Mouse (Mus musculus): ENCODE data around the gene Prkn. TPM values are rescaled to one million over a fixed set of nuclear protein-coding genes. Genes with fewer than 3 reads are reported as not detected.

The Prkn gene
- polyA plus RNA-seq, 1 experiment from 2014 or later: 0.96 TPM

DNA sequence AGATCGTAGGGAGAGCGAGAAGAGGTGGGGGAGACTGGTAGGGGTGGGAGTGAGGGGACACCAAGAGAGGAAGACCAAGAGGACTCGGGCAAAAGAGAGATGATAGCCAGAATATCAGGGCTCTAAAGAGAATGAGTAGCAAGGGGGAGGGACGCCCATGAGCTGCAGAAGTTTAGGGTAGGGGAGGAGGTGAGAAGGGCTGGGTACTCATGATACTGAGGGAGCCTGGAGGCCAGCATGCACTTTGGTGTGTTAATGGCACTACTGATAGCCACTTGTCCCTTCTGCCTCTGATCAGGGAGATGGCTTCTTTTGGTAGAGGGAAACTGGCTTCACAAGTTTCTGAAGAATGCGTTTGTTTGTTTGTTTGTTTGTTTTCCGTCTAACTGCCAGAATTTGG, 1264.5 kb downstream of the Prkn start:
- no peak for TF ChIP-seq CTCF (IDR thresholded peaks at IDR 0.05; ENCODE audit: low read depth)
- H3K27me3 ChIP-seq (replicated peaks; ENCODE audit: control insufficient read depth, insufficient read depth, low read length): no peaks in the 10 kb centered on the region
- ATAC-seq: no peak
- WGBS: 81% methylated on average over 6 of the region's 6 CpGs
- H3K4me2 ChIP-seq (replicated peaks; ENCODE audit: low read depth): no peak overlapping the region
- H3K9ac ChIP-seq (ENCODE audit: low read depth, low read length): no peak overlapping the region
- H3K27ac ChIP-seq (ENCODE audit: low read depth, low read length): no peak overlapping the region
- no peak overlapping the region for H3K4me3 ChIP-seq (ENCODE audit: low read depth, low read length)
- no peaks in the 10 kb centered on the region for H3K36me3 ChIP-seq (ENCODE audit: control insufficient read depth, insufficient read depth)
- H3K9me3 ChIP-seq (ENCODE audit: control insufficient read depth): no peaks in the 10 kb centered on the region
- no peaks in the 10 kb centered on the region for H3K4me1 ChIP-seq (replicated peaks; ENCODE audit: control insufficient read depth, insufficient read depth, low read length)

DNA sequence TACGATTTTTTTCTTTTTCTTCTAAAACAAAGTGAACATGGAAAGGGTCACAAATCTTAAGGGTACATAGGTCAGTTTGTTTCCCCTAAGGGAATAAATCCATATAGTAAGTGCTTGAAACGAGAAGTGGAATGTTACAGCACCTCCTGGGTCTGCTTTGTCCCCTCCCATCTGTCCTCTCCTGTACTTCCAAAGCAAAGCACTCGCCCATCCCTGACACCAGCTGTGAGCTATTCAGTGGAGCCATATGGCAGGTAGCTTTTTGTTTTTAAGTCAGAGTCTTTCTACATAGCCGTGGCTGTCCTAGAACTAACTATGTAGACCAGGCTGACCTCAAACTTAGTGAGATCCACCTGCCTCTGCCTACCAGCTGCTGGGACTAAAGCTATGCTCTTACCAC, 1266.1 kb downstream of the Prkn start:
- H3K4me1 ChIP-seq (replicated peaks; ENCODE audit: control insufficient read depth, insufficient read depth, low read length): no peaks in the 10 kb centered on the region
- H3K9ac ChIP-seq (ENCODE audit: low read depth, low read length): no peak overlapping the region
- no peaks in the 10 kb centered on the region for H3K36me3 ChIP-seq (ENCODE audit: control insufficient read depth, insufficient read depth)
- WGBS: 63% methylated on average over 4 of the region's 4 CpGs
- H3K27me3 ChIP-seq (replicated peaks; ENCODE audit: control insufficient read depth, insufficient read depth, low read length): no peaks in the 10 kb centered on the region
- no peaks in the 10 kb centered on the region for H3K9me3 ChIP-seq (ENCODE audit: control insufficient read depth)
- TF ChIP-seq CTCF (IDR thresholded peaks at IDR 0.05; ENCODE audit: low read depth): no peak
- H3K4me3 ChIP-seq (ENCODE audit: low read depth, low read length): no peak overlapping the region
- no peak overlapping the region for H3K27ac ChIP-seq (ENCODE audit: low read depth, low read length)
- no peak for ATAC-seq
- H3K4me2 ChIP-seq (replicated peaks; ENCODE audit: low read depth): no peak overlapping the region

Other genes starting within 250 kb of the Prkn start
- 0.56 and 0.57 TPM in 2 replicates for gene Pacrg, start 73 bp upstream of the Prkn start, polyA plus RNA-seq (2015; fragmentation: Nextera tagmentation; extraction: Ambion mirVana)